Mouse (Mus musculus) kidney, postnatal 36 days (tissue): ENCODE measurements around the gene Spred1.

Source experiments
- DNase-seq, 2 experiments: peaks; one replicate each; pipeline ENCODE4 v3.0.0; 2021 to 2022; ENCODE audit warnings: mixed read lengths in 2 of 2

Spred1 gene

DNA sequence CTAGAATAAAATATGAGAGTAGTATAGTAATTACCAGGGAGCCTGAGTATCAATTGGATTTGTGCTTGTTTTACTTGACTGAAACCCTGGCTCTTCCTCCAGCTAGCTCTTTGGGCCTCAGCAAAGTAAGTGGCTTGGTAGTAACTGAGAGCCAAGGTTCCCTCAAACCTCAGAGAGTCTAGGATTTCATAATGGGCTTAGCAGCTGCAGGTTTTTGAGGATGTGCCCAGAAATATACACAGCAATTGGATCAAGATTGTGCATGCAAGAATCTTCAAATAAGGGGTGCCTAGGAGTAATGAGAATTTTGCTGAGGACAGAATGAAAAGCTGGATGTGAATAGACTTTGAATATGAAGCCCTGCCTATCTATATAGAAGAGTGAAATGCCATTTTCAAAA lies 69.7 kb downstream of the Spred1 start:
- no peak for DNase-seq

- no peak for DNase-seq
These were observed 73.1 kb downstream of the Spred1 start for GRCm38 (mm10) chr2:117194309-117194708.

DNA sequence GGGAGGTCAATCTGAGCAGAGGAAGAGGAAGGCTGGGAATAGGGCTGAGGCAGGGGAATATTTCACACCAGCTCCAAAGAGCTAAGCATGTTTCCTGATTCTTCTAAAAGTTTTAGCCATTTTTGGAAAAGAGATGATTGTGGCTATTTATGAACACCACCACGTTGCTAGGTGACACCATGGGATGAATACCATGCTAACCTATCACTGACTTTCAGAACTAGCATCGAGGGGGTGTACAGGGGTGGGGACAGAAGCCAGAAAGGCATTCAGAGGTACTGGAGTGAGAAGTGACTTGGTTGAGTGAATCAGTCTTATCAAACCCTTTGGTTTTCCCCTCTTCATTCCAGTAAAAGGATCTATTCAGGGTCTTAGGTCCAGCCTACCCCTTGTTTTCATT lies 74.0 kb downstream of the Spred1 start:
- DNase-seq: no peak

- no peak for DNase-seq
These were observed 74.4 kb downstream of the Spred1 start for GRCm38 (mm10) chr2:117195578-117195977.

DNA sequence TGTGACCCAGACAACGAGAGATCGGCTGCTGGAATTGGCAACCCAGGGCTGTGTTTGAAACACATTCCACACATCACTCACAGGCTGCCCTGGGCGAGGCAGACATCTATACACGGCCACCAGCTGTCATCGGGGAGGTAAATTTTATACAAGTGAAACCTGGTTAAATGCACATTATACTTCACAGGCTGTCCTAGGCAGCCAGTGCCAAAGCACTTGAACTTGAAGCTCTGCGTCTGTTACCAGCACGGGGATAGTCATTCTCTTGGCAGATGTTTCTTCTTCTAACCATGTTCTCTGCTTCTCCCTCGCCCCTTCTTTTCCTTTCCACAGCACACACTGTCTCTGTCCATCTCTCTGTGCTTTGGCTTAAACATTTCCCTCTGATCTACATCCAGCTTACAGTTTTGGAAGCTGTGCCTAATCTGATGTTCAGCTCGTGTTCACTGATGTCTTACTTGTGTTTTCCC lies 79.7 kb downstream of the Spred1 start:
- DNase-seq: no peak

DNA sequence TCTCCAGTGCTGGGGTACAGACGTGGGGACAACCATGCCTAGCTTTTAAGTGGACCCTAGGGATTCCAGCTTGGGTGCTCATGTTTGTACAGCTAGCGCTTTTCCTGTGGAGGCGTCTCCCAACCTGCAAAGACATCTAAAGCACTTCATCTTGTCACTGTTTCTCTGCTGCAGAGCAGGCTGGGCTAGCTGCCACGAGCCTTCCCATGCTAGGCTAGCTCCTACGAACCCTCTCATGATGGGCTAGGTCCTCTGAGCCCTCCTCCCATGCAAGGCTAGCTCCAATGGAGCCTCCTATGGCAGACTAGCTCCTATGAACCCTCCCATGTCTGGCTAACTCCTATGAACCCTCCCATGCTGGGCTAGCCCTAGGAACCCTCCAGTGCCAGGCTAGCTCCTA lies 82.2 kb downstream of the Spred1 start:
- no peak for DNase-seq

GRCm38 (mm10) chr2:117204534-117204933 lies 83.4 kb downstream of the Spred1 start:
- DNase-seq: no peak

DNA sequence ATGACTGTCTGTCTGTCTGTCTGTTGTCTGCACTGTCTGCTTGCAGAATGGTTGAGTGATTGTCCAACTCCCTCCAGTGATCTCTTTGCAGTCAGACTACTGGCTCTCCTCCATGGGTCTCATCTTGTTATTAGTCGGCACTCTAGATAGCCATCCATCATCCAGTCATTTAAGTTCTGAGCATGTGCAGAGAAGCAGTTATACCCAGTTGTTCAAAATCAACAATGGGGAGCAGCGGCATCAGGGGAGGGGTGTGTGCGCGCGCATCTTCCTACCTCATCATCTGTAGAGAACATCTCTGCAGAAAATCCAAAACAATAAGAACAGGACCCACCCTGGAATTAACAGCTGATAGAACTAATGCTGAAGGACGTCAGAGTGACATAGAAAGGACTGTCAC lies 83.9 kb downstream of the Spred1 start:
- DNase-seq: no peak

- peak; percentile 44 to 68 for DNase-seq
These were observed 89.4 kb downstream of the Spred1 start for GRCm38 (mm10) chr2:117210416-117211085.

GRCm38 (mm10) chr2:117216152-117216551 lies 95.0 kb downstream of the Spred1 start:
- DNase-seq: peak in 1 of 2 experiments; percentile 29

GRCm38 (mm10) chr2:117217695-117218216 lies 96.6 kb downstream of the Spred1 start:
- DNase-seq: no peak

GRCm38 (mm10) chr2:117219536-117219935 lies 98.4 kb downstream of the Spred1 start:
- DNase-seq: no peak

- DNase-seq: peak in 1 of 2 experiments; percentile 7
These were observed 101.5 kb downstream of the Spred1 start for GRCm38 (mm10) chr2:117222651-117223050.

DNA sequence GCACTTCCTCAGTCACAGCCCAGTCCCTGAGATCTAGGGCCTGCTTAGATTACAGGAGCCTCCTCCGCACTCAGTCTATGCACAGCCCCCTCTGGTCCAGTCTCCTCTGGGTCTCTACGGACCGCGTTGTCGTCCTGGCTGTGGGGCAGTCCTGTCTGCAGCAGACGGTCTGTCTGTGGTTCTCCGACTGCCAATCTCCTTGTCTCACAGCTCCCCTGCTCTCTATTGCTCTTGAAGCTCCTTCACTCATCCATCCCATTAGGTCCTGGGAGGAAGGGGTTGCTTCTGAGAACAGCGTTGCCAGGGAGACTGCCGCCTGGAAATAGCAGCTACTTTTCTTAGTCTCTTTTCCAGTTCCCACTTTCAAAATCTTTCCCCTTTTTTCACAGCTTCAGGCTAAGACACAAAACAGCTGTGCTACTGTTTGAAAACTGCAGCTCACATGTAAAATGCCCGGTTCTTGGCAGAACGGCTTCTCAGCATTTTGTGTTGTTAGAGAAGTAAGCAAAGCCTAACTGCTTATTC lies 107.5 kb downstream of the Spred1 start:
- DNase-seq: no peak

- no peak for DNase-seq
These were observed 109.1 kb downstream of the Spred1 start for GRCm38 (mm10) chr2:117230261-117230660.

GRCm38 (mm10) chr2:117231257-117231656 lies 110.1 kb downstream of the Spred1 start:
- DNase-seq: peak; percentile 66 to 93
